ENCODE assay signal across 9 mouse cellular contexts in the genomic region with DNA sequence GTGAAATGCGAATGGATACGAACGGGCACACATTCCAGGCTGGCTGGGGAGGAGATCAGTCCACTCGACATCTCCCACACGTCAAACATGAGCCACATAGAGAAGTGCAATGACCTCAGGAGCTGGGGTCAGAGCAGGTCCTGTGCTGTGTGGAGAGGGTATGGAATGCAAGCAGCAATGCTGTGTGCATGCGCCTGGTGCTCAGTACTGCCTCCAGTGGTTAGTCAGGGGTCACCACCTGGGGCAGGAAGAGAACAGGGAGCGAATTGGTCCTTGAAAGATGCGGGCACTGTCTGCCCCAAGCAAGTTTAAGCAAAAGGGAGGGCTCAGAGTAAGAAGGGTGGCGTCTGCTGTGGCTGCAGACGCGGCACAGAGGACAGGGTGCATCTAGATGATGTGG. TPM values are rescaled to one million over a fixed set of nuclear protein-coding genes. Genes with fewer than 3 reads are reported as not detected.
DNase-seq lines count a peak whose midpoint lies in the region; ATAC-seq and TF ChIP-seq lines count a peak whose summit lies in the region.
"Had no signal": no experiment of that assay in that cellular context is flagged by ENCODE, and none has a peak within 500 bp of the region (broad histone marks: within the 10 kb centered on the region; RNA-seq: fewer than 3 reads in every experiment).

No protein-coding gene starts in this region.

- DNase-seq in heart, postnatal 0 days (ENCODE audit: low spot score), result no peak
- DNase-seq in heart, adult 8-10 months (ENCODE audit: low spot score), result no peak
- peak; percentile 36 for DNase-seq in G1E (ENCODE audit: low spot score)
- peak; percentile 61 for DNase-seq in splenic B cell, adult 2 months (ENCODE audit: low read depth, low spot score)
- DNase-seq in gastrocnemius, adult 18-20 months (ENCODE audit: low spot score), result no peak

- no peak overlapping the region for H3K4me3 ChIP-seq in heart, postnatal 0 days (ENCODE audit: low read depth, low read length)
- no peak overlapping the region for H3K4me3 ChIP-seq in G1E (ENCODE audit: low read depth, low read length)
- no peak overlapping the region for H3K4me3 ChIP-seq in cortical plate, adult 2 months (ENCODE audit: insufficient read depth, low read length)
- H3K4me3 ChIP-seq in lung, embryonic 16.5 days (ENCODE audit: low read length), result no peak overlapping the region
- H3K4me3 ChIP-seq: embryonic facial prominence, embryonic 15.5 days had no signal

- H3K9ac ChIP-seq in heart, postnatal 0 days (replicated peaks; ENCODE audit: low read depth, low read length), result no peak overlapping the region
- H3K9ac ChIP-seq in lung, embryonic 16.5 days (ENCODE audit: low read length), result no peak overlapping the region
- H3K9ac ChIP-seq: embryonic facial prominence, embryonic 15.5 days had no signal

- no peaks in the 10 kb centered on the region for H3K9me3 ChIP-seq in heart, postnatal 0 days (replicated peaks; ENCODE audit: control insufficient read depth, low read length)
- H3K9me3 ChIP-seq in G1E (replicated peaks), result 0 out of 2 replicates have a peak, but pooled peaks cover 3% of the 10 kb centered on the region
- H3K9me3 ChIP-seq in lung, embryonic 16.5 days (ENCODE audit: control insufficient read depth, low read length), result peaks cover 4% of the 10 kb centered on the region
- H3K9me3 ChIP-seq: embryonic facial prominence, embryonic 15.5 days had no signal

- TF ChIP-seq EP300 in heart, postnatal 0 days (IDR thresholded peaks at IDR 0.05; ENCODE audit: low read depth), result no peak

- 45% methylated on average over 11 of the region's 11 CpGs for WGBS in heart, postnatal 0 days
- WGBS in lung, embryonic 16.5 days, result 53% methylated on average over 11 of the region's 11 CpGs

- no peaks in the 10 kb centered on the region for H3K4me1 ChIP-seq in heart, postnatal 0 days (ENCODE audit: control insufficient read depth, insufficient read depth)
- H3K4me1 ChIP-seq in G1E (ENCODE audit: insufficient read depth, low read depth, low read length), result peaks cover 18% of the 10 kb centered on the region
- H3K4me1 ChIP-seq in cortical plate, adult 2 months (ENCODE audit: control insufficient read depth, insufficient read depth, low read length), result no peaks in the 10 kb centered on the region; the same call in 1 of the 2 replicates
- H3K4me1 ChIP-seq in lung, embryonic 16.5 days (replicated peaks; ENCODE audit: control insufficient read depth, insufficient read depth, low read length), result no peaks in the 10 kb centered on the region; the same call in 1 of the 2 replicates

- H3K27me3 ChIP-seq in heart, postnatal 0 days (ENCODE audit: control insufficient read depth, insufficient read depth, low read length), result no peaks in the 10 kb centered on the region
- H3K27me3 ChIP-seq in G1E (ENCODE audit: insufficient read depth, low read length), result no peaks in the 10 kb centered on the region
- no peaks in the 10 kb centered on the region for H3K27me3 ChIP-seq in lung, embryonic 16.5 days (ENCODE audit: control insufficient read depth, insufficient read depth, low read depth, low read length)
- no peaks in the 10 kb centered on the region for H3K27me3 ChIP-seq in splenic B cell, adult 2 months (ENCODE audit: control insufficient read depth, insufficient read depth, low read length, poor library complexity, severe bottlenecking)
- H3K27me3 ChIP-seq: embryonic facial prominence, embryonic 15.5 days had no signal

- peak; percentile 68 for ATAC-seq in heart, postnatal 0 days (ENCODE audit: insufficient read depth, low read depth)
- no peak for ATAC-seq in G1E (ENCODE audit: extremely low read depth, insufficient number of reproducible peaks, low FRiP score, poor library complexity, severe bottlenecking)
- peak; percentile 66 for ATAC-seq in inflammation-experienced regulatory T-cells, adult 6 months
- ATAC-seq in lung, embryonic 16.5 days (ENCODE audit: low read depth), result peak; percentile 27

- no peak overlapping the region for H3K27ac ChIP-seq in heart, postnatal 0 days (ENCODE audit: low read depth)
- no peak overlapping the region for H3K27ac ChIP-seq in cortical plate, adult 2 months (ENCODE audit: insufficient read depth, low read length)
- H3K27ac ChIP-seq in lung, embryonic 16.5 days (ENCODE audit: low read length), result no peak overlapping the region
- H3K27ac ChIP-seq: embryonic facial prominence, embryonic 15.5 days had no signal

- TF ChIP-seq CTCF in heart, postnatal 0 days (IDR thresholded peaks at IDR 0.05; ENCODE audit: low read depth), result peak; percentile 69
- peak; percentile 69 for TF ChIP-seq CTCF in G1E (IDR thresholded peaks at IDR 0.05; ENCODE audit: low read depth, low read length)
- peak; percentile 66 for TF ChIP-seq CTCF in cortical plate, adult 2 months (IDR thresholded peaks at IDR 0.05; ENCODE audit: extremely low read depth, insufficient read depth, low read length)

- peaks cover 35% of the 10 kb centered on the region for H3K36me3 ChIP-seq in heart, postnatal 0 days (replicated peaks; ENCODE audit: control insufficient read depth, insufficient read depth, low read length)
- H3K36me3 ChIP-seq in G1E (replicated peaks), result peaks cover 95% of the 10 kb centered on the region
- H3K36me3 ChIP-seq in lung, embryonic 16.5 days (ENCODE audit: control insufficient read depth, insufficient read depth, low read length), result peaks cover 10% of the 10 kb centered on the region
- H3K36me3 ChIP-seq in splenic B cell, adult 2 months (ENCODE audit: control insufficient read depth, insufficient read depth, low read length, poor library complexity, severe bottlenecking), result no peaks in the 10 kb centered on the region; the same call in 1 of the 2 replicates

- no peak overlapping the region for H3K4me2 ChIP-seq in heart, postnatal 0 days (ENCODE audit: low read depth, low read length)
- no peak overlapping the region for H3K4me2 ChIP-seq in lung, embryonic 16.5 days (ENCODE audit: low read depth, low read length)
- H3K4me2 ChIP-seq: embryonic facial prominence, embryonic 15.5 days had no signal

- TF ChIP-seq POLR2A in cortical plate, adult 2 months (IDR thresholded peaks at IDR 0.05; ENCODE audit: extremely low read depth, insufficient read depth, low read length), result no peak

RNA-seq across cellular contexts. Expression of a gene that starts 7.0 kb away (rescaled TPM):
- total RNA-seq in heart, postnatal 0 days (2014; rRNA removed; ENCODE audit: low replicate concordance), result 31.8 and 41.3 TPM in 2 replicates
- polyA plus RNA-seq in heart, postnatal 0 days (2015; fragmentation: Nextera tagmentation; extraction: Ambion mirVana), result 15.8 and 16.9 TPM in 2 replicates
- total RNA-seq in heart, adult 8-10 months (2022), result 10 to 100 TPM; 20.8 to 22.5 (median 22.0) TPM
- total RNA-seq in G1E (2014; fragmentation: Nextera tagmentation), result 27.1 and 47.2 TPM in 2 replicates
- 29.2 and 33.5 TPM in 2 replicates for total RNA-seq in G1E (2017)
- polyA plus RNA-seq in G1E (2012), result 14.1 and 17.8 TPM in 2 replicates
- 41.5 and 42.0 TPM in 2 replicates for polyA plus RNA-seq in cortical plate, adult 2 months (2012; rRNA removed)
- polyA plus RNA-seq in inflammation-experienced regulatory T-cells, adult 6 months (2017; shearing (Covaris generic)), result 1 to 10 TPM; 2.8 to 5.3 (median 5.0) TPM
- 23.9 and 27.5 TPM in 2 replicates for polyA plus RNA-seq in lung, embryonic 16.5 days (2015; fragmentation: Nextera tagmentation; extraction: Ambion mirVana)
- total RNA-seq in gastrocnemius, adult 18-20 months (2021), result 10 to 100 TPM; 10.4 to 11.9 TPM

RNA-seq across cellular contexts. Expression of a gene that starts 7.5 kb away (rescaled TPM):
- 70.2 and 127 TPM in 2 replicates for total RNA-seq in heart, postnatal 0 days (2014; rRNA removed; ENCODE audit: low replicate concordance)
- 51.5 and 54.3 TPM in 2 replicates for polyA plus RNA-seq in heart, postnatal 0 days (2015; fragmentation: Nextera tagmentation; extraction: Ambion mirVana)
- total RNA-seq in heart, adult 8-10 months (2022), result 10 to 100 TPM; 18.2 to 23.5 (median 21.0) TPM
- 8.4 and 13.8 TPM in 2 replicates for total RNA-seq in G1E (2014; fragmentation: Nextera tagmentation)
- 12.7 and 18.4 TPM in 2 replicates for total RNA-seq in G1E (2017)
- 25.6 and 32.1 TPM in 2 replicates for polyA plus RNA-seq in G1E (2012)
- polyA plus RNA-seq in cortical plate, adult 2 months (2012; rRNA removed), result 95.8 and 103 TPM in 2 replicates
- polyA plus RNA-seq in inflammation-experienced regulatory T-cells, adult 6 months (2017; shearing (Covaris generic)), result 1 to 10 TPM; 4.3 to 4.7 (median 4.4) TPM
- polyA plus RNA-seq in lung, embryonic 16.5 days (2015; fragmentation: Nextera tagmentation; extraction: Ambion mirVana), result 45.6 TPM in 2 replicates
- 10 to 100 TPM; 19.7 to 23.0 TPM for total RNA-seq in gastrocnemius, adult 18-20 months (2021)

RNA-seq across cellular contexts. Expression of a gene that starts 18.5 kb away (rescaled TPM):
- 0.39 TPM in 1 of 2 replicates, not detected in the other for total RNA-seq in heart, postnatal 0 days (2014; rRNA removed; ENCODE audit: low replicate concordance)
- 0.04 and 0.11 TPM in 2 replicates for polyA plus RNA-seq in heart, postnatal 0 days (2015; fragmentation: Nextera tagmentation; extraction: Ambion mirVana)
- total RNA-seq in heart, adult 8-10 months (2022), result 1 to 10 TPM in 1 of 4 experiments, under 1 TPM in 3; 0.54 to 1.0 (median 0.69) TPM
- total RNA-seq in G1E (2014; fragmentation: Nextera tagmentation) (not detected in 2 replicates), G1E (2017) (0.06 and 0.33 TPM in 2 replicates)
- not detected in 2 replicates for polyA plus RNA-seq in G1E (2012)
- 52.7 and 53.7 TPM in 2 replicates for polyA plus RNA-seq in cortical plate, adult 2 months (2012; rRNA removed)
- under 1 TPM; 0.30 to 0.88 (median 0.60) TPM for polyA plus RNA-seq in inflammation-experienced regulatory T-cells, adult 6 months (2017; shearing (Covaris generic))
- 0.18 and 0.33 TPM in 2 replicates for polyA plus RNA-seq in lung, embryonic 16.5 days (2015; fragmentation: Nextera tagmentation; extraction: Ambion mirVana)
- under 1 TPM; 0.23 to 0.52 TPM for total RNA-seq in gastrocnemius, adult 18-20 months (2021)

RNA-seq across cellular contexts. Expression of a gene that starts 37.2 kb away (rescaled TPM):
- not detected in 2 replicates for total RNA-seq in heart, postnatal 0 days (2014; rRNA removed; ENCODE audit: low replicate concordance)
- polyA plus RNA-seq in heart, postnatal 0 days (2015; fragmentation: Nextera tagmentation; extraction: Ambion mirVana), result not detected in 2 replicates
- not detected for total RNA-seq in heart, adult 8-10 months (2022)
- not detected in 2 replicates for total RNA-seq in G1E (2014; fragmentation: Nextera tagmentation)
- 0.16 TPM in 1 of 2 replicates, not detected in the other for total RNA-seq in G1E (2017)
- polyA plus RNA-seq in G1E (2012), result not detected in 2 replicates
- polyA plus RNA-seq in cortical plate, adult 2 months (2012; rRNA removed), result 56.6 and 58.0 TPM in 2 replicates
- polyA plus RNA-seq in inflammation-experienced regulatory T-cells, adult 6 months (2017; shearing (Covaris generic)), result not detected
- polyA plus RNA-seq in lung, embryonic 16.5 days (2015; fragmentation: Nextera tagmentation; extraction: Ambion mirVana), result not detected in 2 replicates
- not detected for total RNA-seq in gastrocnemius, adult 18-20 months (2021)

RNA-seq across cellular contexts. Expression of a gene that starts 41.6 kb away (rescaled TPM):
- 4.8 and 7.1 TPM in 2 replicates for total RNA-seq in heart, postnatal 0 days (2014; rRNA removed; ENCODE audit: low replicate concordance)
- 9.0 and 9.5 TPM in 2 replicates for polyA plus RNA-seq in heart, postnatal 0 days (2015; fragmentation: Nextera tagmentation; extraction: Ambion mirVana)
- total RNA-seq in heart, adult 8-10 months (2022), result 10 to 100 TPM; 12.5 to 18.4 (median 14.5) TPM
- total RNA-seq in G1E (2014; fragmentation: Nextera tagmentation), result 21.5 and 31.5 TPM in 2 replicates
- total RNA-seq in G1E (2017), result 20.7 and 22.5 TPM in 2 replicates
- 7.6 and 9.7 TPM in 2 replicates for polyA plus RNA-seq in G1E (2012)
- 13.2 and 14.5 TPM in 2 replicates for polyA plus RNA-seq in cortical plate, adult 2 months (2012; rRNA removed)
- polyA plus RNA-seq in inflammation-experienced regulatory T-cells, adult 6 months (2017; shearing (Covaris generic)), result 10 to 100 TPM; 12.6 to 20.4 (median 16.9) TPM
- polyA plus RNA-seq in lung, embryonic 16.5 days (2015; fragmentation: Nextera tagmentation; extraction: Ambion mirVana), result 12.6 and 12.8 TPM in 2 replicates
- 10 to 100 TPM; 11.1 to 12.1 TPM for total RNA-seq in gastrocnemius, adult 18-20 months (2021)

Comparison
In these comparisons a context has a peak if more than half of its experiments do, and no peak if none do; other contexts are left out.
1. DNase-seq: peak in G1E (single experiment) and splenic B cell, adult 2 months (single experiment); none in heart, postnatal 0 days (single experiment), heart, adult 8-10 months (single experiment) and gastrocnemius, adult 18-20 months (single experiment).
2. RNA of a gene that starts 18.5 kb away (polyA plus RNA-seq): 52.7 to 53.7 TPM in cortical plate, adult 2 months; 0.30 to 0.88 TPM in inflammation-experienced regulatory T-cells, adult 6 months, 0.18 to 0.33 TPM in lung, embryonic 16.5 days, 0.04 to 0.11 TPM in heart, postnatal 0 days and not detected in G1E; every median in the first group is over 10 times any median in the second.
3. Peak in every context shown above with its lines, with median percentiles within 50 percentile points of each other: CTCF ChIP-seq.